Mouse (Mus musculus) megakaryocyte, embryonic 14.5 days (primary cell): ENCODE data around the gene Jmjd8.

ENCODE experiments used
- FLI1 ChIP-seq: IDR thresholded peaks from 2 replicates; pipeline ENCODE4 v1.6.1; 2012; ENCODE audit warnings: low read length, inconsistent platforms, mixed read lengths
- GATA1 ChIP-seq: IDR thresholded peaks from 3 replicates; pipeline ENCODE4 v1.6.1; 2012; ENCODE audit warnings: mixed read lengths, low read length, inconsistent platforms, borderline replicate concordance

DNA sequence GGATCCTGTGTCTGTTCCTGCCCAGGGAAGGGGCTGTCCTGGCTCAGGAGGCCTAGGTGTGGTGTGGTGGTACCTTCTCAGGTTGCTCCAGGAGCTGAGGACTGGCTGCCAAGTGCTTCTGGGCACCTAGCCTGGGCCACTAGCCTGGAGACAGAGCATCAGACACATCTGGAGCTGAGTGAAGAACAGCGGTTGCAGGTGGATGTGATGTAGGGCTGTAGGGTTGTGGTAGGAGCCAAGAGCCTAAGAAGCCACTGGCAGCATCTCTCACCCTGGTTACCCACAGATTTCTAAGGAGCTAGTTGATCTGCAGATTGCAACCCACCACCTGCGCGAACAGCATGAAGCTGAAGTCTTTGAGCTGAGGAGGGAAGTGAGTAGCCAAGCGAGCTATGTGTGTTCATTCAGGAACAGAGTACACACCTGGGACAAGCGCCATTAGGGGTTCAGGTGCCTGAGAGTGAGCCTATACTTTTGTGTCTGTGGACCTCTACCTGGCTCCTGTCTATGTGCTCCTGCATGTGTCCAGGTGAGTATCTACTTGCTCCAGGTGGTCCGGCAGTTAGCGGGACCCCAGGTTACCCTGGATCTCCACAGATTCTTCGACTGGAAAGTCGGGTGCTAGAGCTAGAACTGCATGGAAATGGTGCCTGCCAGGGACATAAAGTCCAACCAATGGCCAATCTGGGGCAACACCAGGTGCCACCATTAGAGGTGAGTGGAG, 41.7 kb upstream of the Jmjd8 start:
- TF ChIP-seq FLI1 (no peak), GATA1 (no peak)
